21 mouse cellular contexts compared by ENCODE assay signal in genomic region chr13:73071032-73071431, GRCm38 (mm10).
DNase-seq lines count a peak whose midpoint lies in the region; ATAC-seq lines count a peak whose summit lies in the region.
"Had no signal": no experiment of that assay in that cellular context is flagged by ENCODE, and none has a peak within 500 bp of the region (broad histone marks: within the 10 kb centered on the region; RNA-seq: fewer than 3 reads in every experiment).

No protein-coding gene starts in this region.

- 44% methylated on average over 8 of the region's 8 CpGs for WGBS in forebrain, embryonic 11.5 days
- WGBS in forebrain, embryonic 10.5 days, result 60% methylated on average over 8 of the region's 8 CpGs
- 24% methylated on average over 8 of the region's 8 CpGs for WGBS in neural tube, embryonic 14.5 days
- 23% methylated on average over 8 of the region's 8 CpGs for WGBS in neural tube, embryonic 15.5 days
- 46% methylated on average over 8 of the region's 8 CpGs for WGBS in hindbrain, embryonic 11.5 days
- WGBS in midbrain, embryonic 15.5 days, result 51% methylated on average over 8 of the region's 8 CpGs

- no peak overlapping the region for H3K9ac ChIP-seq in forebrain, embryonic 11.5 days (ENCODE audit: low read length)
- no peak overlapping the region for H3K9ac ChIP-seq in neural tube, embryonic 14.5 days (replicated peaks; ENCODE audit: low read depth, low read length)
- H3K9ac ChIP-seq in neural tube, embryonic 15.5 days (replicated peaks), result no peak overlapping the region
- H3K9ac ChIP-seq in hindbrain, embryonic 11.5 days (ENCODE audit: low read depth, low read length), result no peak overlapping the region
- H3K9ac ChIP-seq in midbrain, embryonic 15.5 days, result no peak overlapping the region
- H3K9ac ChIP-seq: embryonic facial prominence, embryonic 12.5 days; heart, embryonic 12.5 days; kidney, embryonic 15.5 days; limb, embryonic 13.5 days; liver, embryonic 14.5 days; neural tube, embryonic 12.5 days had no signal

- DNase-seq in forebrain, embryonic 11.5 days (ENCODE audit: low spot score), result no peak
- DNase-seq in forebrain, embryonic 10.5 days (ENCODE audit: extremely low spot score, low spot score), result no peak
- peak; percentile 30 for DNase-seq in hindbrain, embryonic 11.5 days (ENCODE audit: low spot score)
- no peak for DNase-seq in B cell, adult 2 months
- DNase-seq in layer of hippocampus, postnatal 14 days (ENCODE audit: low spot score in 2 of 2), result no peak
- DNase-seq: adrenal gland, adult 8-10 months; cerebellum, adult 11 months; gastrocnemius, adult 2 months; lung, postnatal 36 days; thymus, adult 2 months had no signal

- no peaks in the 10 kb centered on the region for H3K9me3 ChIP-seq in forebrain, embryonic 11.5 days (ENCODE audit: control insufficient read depth, low read length)
- no peaks in the 10 kb centered on the region for H3K9me3 ChIP-seq in forebrain, embryonic 10.5 days
- no peaks in the 10 kb centered on the region for H3K9me3 ChIP-seq in neural tube, embryonic 14.5 days (ENCODE audit: control insufficient read depth, low read length)
- no peaks in the 10 kb centered on the region for H3K9me3 ChIP-seq in neural tube, embryonic 15.5 days (replicated peaks)
- H3K9me3 ChIP-seq in hindbrain, embryonic 11.5 days (ENCODE audit: control insufficient read depth, low read length), result no peaks in the 10 kb centered on the region
- no peaks in the 10 kb centered on the region for H3K9me3 ChIP-seq in midbrain, embryonic 15.5 days
- H3K9me3 ChIP-seq: embryonic facial prominence, embryonic 12.5 days; heart, embryonic 12.5 days; kidney, embryonic 15.5 days; limb, embryonic 13.5 days; neural tube, embryonic 12.5 days had no signal

- H3K27ac ChIP-seq in forebrain, embryonic 11.5 days (ENCODE audit: low read depth, low read length), result no peak overlapping the region
- no peak overlapping the region for H3K27ac ChIP-seq in forebrain, embryonic 10.5 days
- no peak overlapping the region for H3K27ac ChIP-seq in neural tube, embryonic 14.5 days (ENCODE audit: low read depth, low read length)
- H3K27ac ChIP-seq in neural tube, embryonic 15.5 days (replicated peaks), result no peak overlapping the region
- H3K27ac ChIP-seq in hindbrain, embryonic 11.5 days (ENCODE audit: low read depth, low read length), result 0 out of 2 replicates have a peak overlapping the region, but pooled peaks have one; percentile 27
- H3K27ac ChIP-seq in midbrain, embryonic 15.5 days, result no peak overlapping the region
- H3K27ac ChIP-seq: embryonic facial prominence, embryonic 12.5 days; gastrocnemius, adult 2 months; kidney, embryonic 15.5 days; limb, embryonic 13.5 days; liver, embryonic 14.5 days; neural tube, embryonic 12.5 days had no signal

- no peaks in the 10 kb centered on the region for H3K36me3 ChIP-seq in forebrain, embryonic 11.5 days (ENCODE audit: control insufficient read depth, insufficient read depth, low read length)
- H3K36me3 ChIP-seq in forebrain, embryonic 10.5 days (replicated peaks), result no peaks in the 10 kb centered on the region
- no peaks in the 10 kb centered on the region for H3K36me3 ChIP-seq in neural tube, embryonic 14.5 days (ENCODE audit: control insufficient read depth, insufficient read depth, low read length)
- no peaks in the 10 kb centered on the region for H3K36me3 ChIP-seq in neural tube, embryonic 15.5 days
- no peaks in the 10 kb centered on the region for H3K36me3 ChIP-seq in hindbrain, embryonic 11.5 days (ENCODE audit: control insufficient read depth, insufficient read depth, low read length)
- H3K36me3 ChIP-seq in midbrain, embryonic 15.5 days (replicated peaks), result no peaks in the 10 kb centered on the region
- H3K36me3 ChIP-seq: embryonic facial prominence, embryonic 12.5 days; heart, embryonic 12.5 days; kidney, embryonic 15.5 days; limb, embryonic 13.5 days; neural tube, embryonic 12.5 days had no signal

- no peak overlapping the region for H3K4me2 ChIP-seq in forebrain, embryonic 11.5 days (ENCODE audit: low read depth, low read length, severe bottlenecking)
- H3K4me2 ChIP-seq in neural tube, embryonic 14.5 days (ENCODE audit: low read depth, low read length), result no peak overlapping the region
- H3K4me2 ChIP-seq in neural tube, embryonic 15.5 days, result no peak overlapping the region
- H3K4me2 ChIP-seq in hindbrain, embryonic 11.5 days (replicated peaks; ENCODE audit: low read depth, low read length), result no peak overlapping the region
- H3K4me2 ChIP-seq in midbrain, embryonic 15.5 days, result no peak overlapping the region
- H3K4me2 ChIP-seq: embryonic facial prominence, embryonic 12.5 days; heart, embryonic 12.5 days; kidney, embryonic 15.5 days; limb, embryonic 13.5 days had no signal

- peak; percentile 58; the same call in 1 of the 2 replicates for ATAC-seq in forebrain, embryonic 11.5 days (replicated peaks; ENCODE audit: low FRiP score)
- ATAC-seq in neural tube, embryonic 14.5 days (ENCODE audit: low read depth), result peak; percentile 29; the same call in 1 of the 2 replicates
- no peak for ATAC-seq in neural tube, embryonic 15.5 days (ENCODE audit: low FRiP score)
- ATAC-seq in hindbrain, embryonic 11.5 days (ENCODE audit: low FRiP score), result peak; percentile 11; the same call in 1 of the 2 replicates
- peak; percentile 49 for ATAC-seq in midbrain, embryonic 15.5 days (replicated peaks)
- ATAC-seq: intestine, embryonic 16.5 days had no signal

- H3K4me3 ChIP-seq in forebrain, embryonic 11.5 days (ENCODE audit: low read depth, low read length), result no peak overlapping the region
- no peak overlapping the region for H3K4me3 ChIP-seq in forebrain, embryonic 10.5 days
- no peak overlapping the region for H3K4me3 ChIP-seq in neural tube, embryonic 14.5 days (ENCODE audit: low read depth, low read length)
- H3K4me3 ChIP-seq in neural tube, embryonic 15.5 days (replicated peaks), result no peak overlapping the region
- H3K4me3 ChIP-seq in hindbrain, embryonic 11.5 days (ENCODE audit: low read depth, low read length), result no peak overlapping the region
- H3K4me3 ChIP-seq in midbrain, embryonic 15.5 days, result no peak overlapping the region
- H3K4me3 ChIP-seq: embryonic facial prominence, embryonic 12.5 days; gastrocnemius, adult 2 months; heart, embryonic 12.5 days; kidney, embryonic 15.5 days; limb, embryonic 13.5 days; neural tube, embryonic 12.5 days had no signal

- peaks cover 5% of the 10 kb centered on the region; the same call in 1 of the 2 replicates for H3K4me1 ChIP-seq in forebrain, embryonic 11.5 days (replicated peaks; ENCODE audit: control insufficient read depth, insufficient read depth, low read length)
- peaks cover 28% of the 10 kb centered on the region for H3K4me1 ChIP-seq in forebrain, embryonic 10.5 days
- H3K4me1 ChIP-seq in neural tube, embryonic 14.5 days (ENCODE audit: control insufficient read depth, insufficient read depth, low read length), result peaks cover 9% of the 10 kb centered on the region
- peaks cover 27% of the 10 kb centered on the region for H3K4me1 ChIP-seq in neural tube, embryonic 15.5 days
- peaks cover 8% of the 10 kb centered on the region for H3K4me1 ChIP-seq in hindbrain, embryonic 11.5 days (replicated peaks; ENCODE audit: control insufficient read depth, insufficient read depth, low read length)
- peaks cover 13% of the 10 kb centered on the region for H3K4me1 ChIP-seq in midbrain, embryonic 15.5 days
- H3K4me1 ChIP-seq: limb, embryonic 13.5 days had no signal

- no peaks in the 10 kb centered on the region for H3K27me3 ChIP-seq in forebrain, embryonic 11.5 days (ENCODE audit: control insufficient read depth, insufficient read depth, low read length)
- peaks cover 39% of the 10 kb centered on the region for H3K27me3 ChIP-seq in forebrain, embryonic 10.5 days (ENCODE audit: poor library complexity, severe bottlenecking)
- H3K27me3 ChIP-seq in neural tube, embryonic 14.5 days (ENCODE audit: control insufficient read depth, insufficient read depth, low read length), result 0 out of 2 replicates have a peak, but pooled peaks cover 2% of the 10 kb centered on the region
- peaks cover 40% of the 10 kb centered on the region for H3K27me3 ChIP-seq in neural tube, embryonic 15.5 days (replicated peaks)
- peaks cover 21% of the 10 kb centered on the region for H3K27me3 ChIP-seq in hindbrain, embryonic 11.5 days (ENCODE audit: control insufficient read depth, insufficient read depth, low read length)
- H3K27me3 ChIP-seq in midbrain, embryonic 15.5 days (replicated peaks), result peaks cover 3% of the 10 kb centered on the region; the same call in 1 of the 2 replicates
- H3K27me3 ChIP-seq: CH12.LX had no signal
